Comparison of ENCODE assay signal across 2 mouse cellular contexts in the genomic region with DNA sequence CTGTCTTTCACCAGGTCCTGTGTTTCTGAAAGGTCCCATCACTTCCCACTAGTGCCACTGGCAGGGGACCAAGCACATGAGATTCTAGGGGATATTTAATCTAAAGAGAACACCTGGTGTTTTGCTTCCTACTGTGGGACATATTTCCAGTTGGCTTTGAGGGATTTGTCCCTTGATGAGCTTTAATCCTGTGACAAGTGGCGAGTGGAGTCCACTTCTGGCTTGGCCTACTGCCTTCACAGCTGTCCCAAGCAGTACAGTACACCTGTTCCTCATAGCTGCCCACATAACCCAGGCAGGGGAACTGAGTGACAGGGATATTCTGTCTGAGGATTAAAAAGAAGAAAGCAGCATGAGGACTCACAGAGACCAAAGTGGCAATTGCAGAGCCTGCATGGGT.
A peak's percentile ranks its signal among the peaks of the same experiment; 100 is the strongest.
TF ChIP-seq lines count a peak whose summit lies in the region.

No protein-coding gene starts in this region.

TF ChIP-seq in MEL, 35 proteins besides CTCF, POLR2A, EP300 and RAD21 (continued from another document):
- TF ChIP-seq BHLHE40 (IDR thresholded peaks at IDR 0.05; ENCODE audit: borderline replicate concordance, low read depth, low read length), result 0 out of 2 replicates have a peak, but pooled peaks have one; percentile 22
- no peak for TF ChIP-seq MXI1 (IDR thresholded peaks at IDR 0.05; ENCODE audit: low read depth, low read length)
- TF ChIP-seq ZKSCAN1 (IDR thresholded peaks at IDR 0.05; ENCODE audit: low read depth, low read length), result no peak
- no peak for TF ChIP-seq UBTF (IDR thresholded peaks at IDR 0.05; ENCODE audit: borderline replicate concordance, insufficient read depth, low read depth, low read length)
- peak; percentile 32; the same call in 1 of the 2 replicates for TF ChIP-seq TAL1 (IDR thresholded peaks at IDR 0.05; ENCODE audit: low read length)
- TF ChIP-seq ETS1 (IDR thresholded peaks at IDR 0.05; ENCODE audit: low read depth, low read length), result 0 out of 2 replicates have a peak, but pooled peaks have one; percentile 52
- TF ChIP-seq POLR2AphosphoS2 (IDR thresholded peaks at IDR 0.05; ENCODE audit: low read length), result no peak
- TF ChIP-seq HCFC1 (IDR thresholded peaks at IDR 0.05; ENCODE audit: low read depth, low read length), result no peak

TF ChIP-seq in myocyte, 11 proteins besides CTCF, POLR2A, EP300 and RAD21 (continued from another document):
- TF ChIP-seq MYOG (IDR thresholded peaks at IDR 0.05; ENCODE audit: control insufficient read depth in 1 of 3, insufficient read depth in 1 of 3, insufficient read length in 2 of 3, low read depth in 2 of 3) (peak; percentile 81 to 98 (median 92)), USF1 (IDR thresholded peaks at IDR 0.05; ENCODE audit: low read depth) (no peak), MYOD1 (IDR thresholded peaks at IDR 0.05; ENCODE audit: control insufficient read depth in 1 of 3, insufficient read length in 2 of 3, low read depth in 2 of 3) (peak; percentile 34 to 98 (median 90))
